Mouse (Mus musculus): ENCODE results near the gene Senp3. TPM values are rescaled to one million over a fixed set of nuclear protein-coding genes. Genes with fewer than 3 reads are reported as not detected.

Gene Senp3
- polyA plus RNA-seq, 1 experiment: 89.1 TPM

DNA sequence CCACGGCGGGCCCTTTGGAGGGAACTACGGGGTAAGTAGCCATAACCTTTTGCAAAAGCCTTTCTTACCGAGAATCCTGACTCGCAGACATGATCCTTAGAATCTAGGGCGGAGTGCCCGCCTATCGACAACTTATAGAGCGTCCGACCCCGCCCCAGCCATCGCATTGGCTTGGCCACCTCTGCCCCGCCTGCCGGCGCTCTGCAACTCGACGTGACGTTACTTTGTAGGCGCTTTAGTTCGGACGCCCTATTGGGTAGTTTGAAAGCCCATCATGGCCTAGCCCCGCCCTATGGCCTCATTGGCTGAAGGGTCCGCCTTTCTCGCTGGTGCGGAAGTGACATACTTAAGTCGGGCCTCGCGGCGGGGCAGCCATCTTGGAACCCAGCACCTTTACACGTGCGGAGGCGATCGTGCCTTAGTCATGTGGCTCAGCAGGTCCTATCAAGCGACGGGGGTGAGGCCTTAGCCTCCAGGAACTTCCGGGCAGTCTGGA, 9.6 kb downstream of the Senp3 start, which contains the start of gene Eif4a1:
TSS of gene Eif4a1 (minus strand) at position 213 of the 496 bp plus-strand sequence.
- under 1% methylated on average over 36 of the region's 36 CpGs for WGBS
- no peaks in the 10 kb centered on the region for H3K27me3 ChIP-seq (ENCODE audit: control insufficient read depth, insufficient read depth, low read length)

DNA sequence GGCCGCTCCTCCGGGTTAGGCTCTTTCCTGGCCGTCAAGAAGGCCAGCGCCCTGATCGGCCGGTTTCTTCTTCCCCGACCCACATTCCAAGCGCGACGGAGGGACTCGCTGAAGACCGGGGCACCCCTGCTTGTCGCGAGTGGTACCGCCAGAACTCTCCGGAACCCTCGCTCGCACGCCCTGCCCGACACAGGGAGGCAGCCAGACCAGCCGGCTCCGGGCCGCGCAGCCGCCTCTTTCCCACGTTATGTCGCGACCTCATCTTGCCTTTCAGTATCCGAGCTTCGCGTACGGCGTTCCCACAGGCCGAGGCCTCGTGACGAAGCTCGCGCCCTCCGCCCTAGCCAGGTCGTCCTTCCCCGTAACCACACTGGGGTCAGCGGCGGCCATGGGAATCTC, 10.2 kb downstream of the Senp3 start:
- Histone ChIP-seq H3K36me3 (ENCODE audit: control insufficient read depth, insufficient read depth, low read length) (peaks cover 49% of the 10 kb centered on the region), H3K27me3 (ENCODE audit: control insufficient read depth, insufficient read depth, low read length) (no peaks in the 10 kb centered on the region), H3K27ac (ENCODE audit: control insufficient read depth, insufficient read depth, low read length) (peak overlapping the region; percentile 87), H3K4me1 (replicated peaks; ENCODE audit: control insufficient read depth, insufficient read depth, low read length) (peaks cover 2% of the 10 kb centered on the region), H3K4me3 (ENCODE audit: control insufficient read depth, insufficient read depth, low read length) (peak overlapping the region; percentile 96)
- no peak for DNase-seq
- WGBS: 0% methylated on average over 43 of the region's 43 CpGs
- no peak for TF ChIP-seq POLR2A (IDR thresholded peaks at IDR 0.05; ENCODE audit: control insufficient read depth, extremely low read depth, insufficient read depth, low read length, poor library complexity)

More for the DNA sequence above, 9.6 kb downstream of the Senp3 start, which contains the start of gene Eif4a1:
- Histone ChIP-seq H3K27ac (ENCODE audit: control insufficient read depth, insufficient read depth, low read length) (peak within 1 kb of the TSS; percentile 87), H3K4me3 (ENCODE audit: control insufficient read depth, insufficient read depth, low read length) (peak within 1 kb of the TSS; percentile 96), H3K36me3 (ENCODE audit: control insufficient read depth, insufficient read depth, low read length) (peaks cover 47% of the 10 kb centered on the region), H3K4me1 (replicated peaks; ENCODE audit: control insufficient read depth, insufficient read depth, low read length) (peaks cover 2% of the 10 kb centered on the region)
- peak; percentile 100 for DNase-seq
- TF ChIP-seq CTCF (IDR thresholded peaks at IDR 0.05; ENCODE audit: borderline replicate concordance, control insufficient read depth, extremely low read depth, insufficient read depth, low read length, poor library complexity): peak; percentile 54
- peak; percentile 85 for TF ChIP-seq POLR2A (IDR thresholded peaks at IDR 0.05; ENCODE audit: control insufficient read depth, extremely low read depth, insufficient read depth, low read length, poor library complexity)

DNA sequence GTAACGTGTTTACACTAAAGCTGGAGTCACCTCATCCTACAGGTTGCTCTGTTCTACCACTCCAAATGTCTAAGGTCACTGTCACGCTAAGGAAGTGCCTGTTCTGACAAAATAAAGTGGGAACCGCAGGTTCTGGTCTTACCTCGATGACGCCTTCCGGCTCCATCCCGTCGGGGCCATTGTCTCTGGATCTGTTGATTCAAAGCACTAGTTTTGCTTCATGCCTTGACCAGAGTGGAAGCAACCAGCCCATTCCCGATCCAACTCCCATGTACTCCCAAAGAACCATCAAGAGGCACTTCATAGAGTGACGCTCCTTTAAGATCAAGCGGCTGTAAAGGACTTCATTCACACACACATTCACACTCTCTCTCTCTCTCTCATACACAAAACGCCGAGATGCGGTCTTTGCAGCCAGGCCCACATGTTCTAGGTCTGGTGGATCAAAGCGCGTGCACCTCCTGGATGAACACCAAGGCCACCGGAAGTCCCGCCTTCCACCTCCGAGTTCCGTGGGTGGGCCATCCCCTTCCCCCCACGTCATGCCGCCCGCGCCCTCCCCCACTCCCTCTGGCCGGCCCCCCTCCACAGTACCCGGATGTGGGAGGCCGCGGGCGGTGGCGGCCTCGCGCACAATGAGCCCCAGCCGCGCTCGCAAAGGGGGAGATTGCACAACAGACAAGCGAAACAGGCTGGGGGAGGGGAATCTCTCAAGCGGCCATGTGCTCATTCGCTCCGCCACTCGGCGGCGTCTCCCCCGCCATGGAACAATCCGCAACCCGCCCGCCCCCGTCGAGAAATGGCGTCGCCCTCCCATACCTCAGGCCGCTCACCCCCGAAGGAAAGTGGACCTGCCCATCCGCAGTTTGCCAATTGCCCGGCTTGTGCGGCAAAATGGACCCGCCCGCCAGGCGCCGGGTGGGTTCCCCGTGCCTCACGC, 10.8 kb downstream of the Senp3 start:
- WGBS: under 1% methylated on average over 61 of the region's 61 CpGs
- Histone ChIP-seq H3K36me3 (ENCODE audit: control insufficient read depth, insufficient read depth, low read length) (peaks cover 56% of the 10 kb centered on the region), H3K4me3 (ENCODE audit: control insufficient read depth, insufficient read depth, low read length) (peak overlapping the region; percentile 96), H3K27me3 (ENCODE audit: control insufficient read depth, insufficient read depth, low read length) (no peaks in the 10 kb centered on the region), H3K4me1 (replicated peaks; ENCODE audit: control insufficient read depth, insufficient read depth, low read length) (no peaks in the 10 kb centered on the region; the same call in 1 of the 2 replicates), H3K27ac (ENCODE audit: control insufficient read depth, insufficient read depth, low read length) (peak overlapping the region; percentile 87)
- TF ChIP-seq CTCF (IDR thresholded peaks at IDR 0.05; ENCODE audit: borderline replicate concordance, control insufficient read depth, extremely low read depth, insufficient read depth, low read length, poor library complexity) (no peak), POLR2A (IDR thresholded peaks at IDR 0.05; ENCODE audit: control insufficient read depth, extremely low read depth, insufficient read depth, low read length, poor library complexity) (peak; percentile 67)
- DNase-seq: peak; percentile 95

DNA sequence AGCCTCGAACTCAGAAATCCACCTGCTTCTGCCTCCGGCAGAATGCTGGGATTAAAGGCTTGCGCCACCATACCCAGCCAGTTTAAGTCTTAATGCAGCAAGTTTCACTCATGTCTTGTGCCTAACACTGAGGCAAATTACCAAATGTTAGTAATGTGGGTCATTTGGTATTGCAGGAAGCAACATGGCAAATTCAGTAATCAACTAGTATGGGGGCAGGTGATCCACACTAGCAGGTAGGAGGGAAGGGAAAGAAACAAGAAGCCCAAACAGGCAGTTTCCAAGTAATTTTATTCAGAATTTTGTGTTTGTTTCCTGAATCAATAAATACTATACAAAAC, 15.2 kb downstream of the Senp3 start:
- peaks cover 12% of the 10 kb centered on the region for H3K4me1 ChIP-seq (replicated peaks; ENCODE audit: control insufficient read depth, insufficient read depth, low read length)
- no peaks in the 10 kb centered on the region for H3K27me3 ChIP-seq (ENCODE audit: control insufficient read depth, insufficient read depth, low read length)
- H3K27ac ChIP-seq (ENCODE audit: control insufficient read depth, insufficient read depth, low read length): no peak overlapping the region
- WGBS: 96% methylated on average over 3 of the region's 3 CpGs
- H3K36me3 ChIP-seq (ENCODE audit: control insufficient read depth, insufficient read depth, low read length): peaks cover 42% of the 10 kb centered on the region
- H3K4me3 ChIP-seq (ENCODE audit: control insufficient read depth, insufficient read depth, low read length): no peak overlapping the region
- no peak for DNase-seq
- no peak for TF ChIP-seq CTCF (IDR thresholded peaks at IDR 0.05; ENCODE audit: borderline replicate concordance, control insufficient read depth, extremely low read depth, insufficient read depth, low read length, poor library complexity)
- TF ChIP-seq POLR2A (IDR thresholded peaks at IDR 0.05; ENCODE audit: control insufficient read depth, extremely low read depth, insufficient read depth, low read length, poor library complexity): no peak

DNA sequence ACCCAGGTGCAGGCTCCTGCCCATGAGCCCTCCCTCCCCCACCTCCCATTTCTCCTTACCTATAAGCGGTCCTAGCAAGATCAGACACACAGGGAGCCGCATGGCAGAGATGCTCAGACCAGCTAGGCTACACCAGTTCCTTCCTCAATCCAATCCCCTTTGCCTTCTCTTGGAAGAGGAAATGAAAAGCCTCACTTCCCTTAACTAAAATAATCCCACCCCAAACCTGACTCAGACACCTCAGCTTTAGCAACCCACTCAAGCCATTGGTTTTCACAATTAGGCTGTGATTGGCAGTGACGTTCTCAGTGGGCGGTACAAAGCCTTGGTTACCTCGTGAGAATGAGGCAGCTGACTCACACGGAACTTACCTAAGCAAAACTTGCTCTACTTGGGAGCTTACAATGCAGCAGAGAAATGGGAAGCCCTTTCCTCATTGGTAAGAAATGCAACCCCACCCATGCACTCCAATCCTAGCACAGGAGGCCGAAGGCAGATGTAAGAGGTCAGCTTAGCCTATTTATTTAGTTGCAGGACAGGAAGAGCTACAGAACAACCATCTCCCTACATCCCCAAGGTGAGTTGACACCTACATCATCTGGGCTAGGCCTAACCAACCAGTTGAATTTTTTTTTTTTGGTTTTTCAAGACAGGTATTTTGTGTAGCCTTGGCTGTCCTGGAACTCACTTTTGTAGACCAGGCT, 15.8 kb downstream of the Senp3 start, which contains the start of gene Cd68:
TSS of gene Cd68 (minus strand) at position 193 of the 704 bp plus-strand sequence.
- Histone ChIP-seq H3K4me3 (ENCODE audit: control insufficient read depth, insufficient read depth, low read length) (no peak within 1 kb of the TSS), H3K27ac (ENCODE audit: control insufficient read depth, insufficient read depth, low read length) (no peak within 1 kb of the TSS), H3K36me3 (ENCODE audit: control insufficient read depth, insufficient read depth, low read length) (peaks cover 42% of the 10 kb centered on the region), H3K4me1 (replicated peaks; ENCODE audit: control insufficient read depth, insufficient read depth, low read length) (peaks cover 17% of the 10 kb centered on the region), H3K27me3 (ENCODE audit: control insufficient read depth, insufficient read depth, low read length) (no peaks in the 10 kb centered on the region)
- 55% methylated on average over 7 of the region's 7 CpGs for WGBS
- TF ChIP-seq POLR2A (IDR thresholded peaks at IDR 0.05; ENCODE audit: control insufficient read depth, extremely low read depth, insufficient read depth, low read length, poor library complexity) (no peak), CTCF (IDR thresholded peaks at IDR 0.05; ENCODE audit: borderline replicate concordance, control insufficient read depth, extremely low read depth, insufficient read depth, low read length, poor library complexity) (no peak)
- no peak for DNase-seq

DNA sequence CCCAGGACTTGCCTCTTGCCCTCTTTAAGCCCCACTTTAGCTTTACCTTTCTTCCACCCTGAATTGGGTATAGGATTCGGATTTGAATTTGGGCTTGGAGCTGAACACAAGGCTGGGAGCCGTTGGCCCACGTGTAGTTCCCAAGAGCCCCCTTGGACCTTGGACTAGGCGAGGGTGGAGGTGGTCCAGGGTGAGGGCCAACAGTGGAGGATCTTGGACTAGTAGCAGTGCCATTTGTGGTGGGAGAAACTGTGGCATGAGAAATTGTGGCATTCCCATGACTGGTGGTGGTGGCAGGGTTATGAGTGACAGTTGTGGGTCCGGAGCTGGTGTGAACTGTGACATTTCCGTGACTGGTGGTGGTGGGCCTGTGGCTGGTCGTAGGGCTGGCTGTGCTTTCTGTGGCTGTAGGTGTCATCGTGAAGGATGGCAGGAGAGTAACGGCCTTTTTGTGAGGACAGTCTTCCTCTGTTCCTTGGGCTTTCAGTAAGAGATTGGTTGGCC, 16.4 kb downstream of the Senp3 start:
- no peak for DNase-seq
- TF ChIP-seq CTCF (IDR thresholded peaks at IDR 0.05; ENCODE audit: borderline replicate concordance, control insufficient read depth, extremely low read depth, insufficient read depth, low read length, poor library complexity): no peak
- no peak for TF ChIP-seq POLR2A (IDR thresholded peaks at IDR 0.05; ENCODE audit: control insufficient read depth, extremely low read depth, insufficient read depth, low read length, poor library complexity)
- H3K4me3 ChIP-seq (ENCODE audit: control insufficient read depth, insufficient read depth, low read length): no peak overlapping the region
- no peak overlapping the region for H3K27ac ChIP-seq (ENCODE audit: control insufficient read depth, insufficient read depth, low read length)
- H3K4me1 ChIP-seq (replicated peaks; ENCODE audit: control insufficient read depth, insufficient read depth, low read length): peaks cover 17% of the 10 kb centered on the region
- H3K36me3 ChIP-seq (ENCODE audit: control insufficient read depth, insufficient read depth, low read length): peaks cover 41% of the 10 kb centered on the region
- 86% methylated on average over 9 of the region's 9 CpGs for WGBS
- no peaks in the 10 kb centered on the region for H3K27me3 ChIP-seq (ENCODE audit: control insufficient read depth, insufficient read depth, low read length)
